Mouse (Mus musculus): ENCODE measurements around the gene Hist1h2bq. TPM values are rescaled to one million over a fixed set of nuclear protein-coding genes. Genes with fewer than 3 reads are reported as not detected.

Gene Hist1h2bq
- 5.8 and 8.5 TPM in 2 replicates for polyA plus RNA-seq (2012; ENCODE audit: low replicate concordance)

GRCm38 (mm10) chr13:21810073-21810472, at the start of gene Hist1h2bq, which contains the start of gene Hist1h2ao:
Gene Hist1h2bq, minus strand, starts transcription at chr13:21810197.
Gene Hist1h2ao, plus strand, starts transcription at chr13:21810465.

GRCm38 (mm10) chr13:21833461-21833860, 23.5 kb upstream of the Hist1h2bq start, which contains the start of the genes Hist1h2ap and Hist1h2br:
Gene Hist1h2ap, minus strand, starts transcription at chr13:21833507.
Gene Hist1h2br, plus strand, starts transcription at chr13:21833743.

GRCm38 (mm10) chr13:21831418-21832394, 21.7 kb upstream of the Hist1h2bq start, which contains the start of gene Hist1h4n:
Gene Hist1h4n, minus strand, starts transcription at chr13:21832196.

GRCm38 (mm10) chr13:21811539-21811938, 1.5 kb upstream of the Hist1h2bq start, which contains the start of gene Hist1h4m:
Gene Hist1h4m, plus strand, starts transcription at chr13:21811746.

DNA sequence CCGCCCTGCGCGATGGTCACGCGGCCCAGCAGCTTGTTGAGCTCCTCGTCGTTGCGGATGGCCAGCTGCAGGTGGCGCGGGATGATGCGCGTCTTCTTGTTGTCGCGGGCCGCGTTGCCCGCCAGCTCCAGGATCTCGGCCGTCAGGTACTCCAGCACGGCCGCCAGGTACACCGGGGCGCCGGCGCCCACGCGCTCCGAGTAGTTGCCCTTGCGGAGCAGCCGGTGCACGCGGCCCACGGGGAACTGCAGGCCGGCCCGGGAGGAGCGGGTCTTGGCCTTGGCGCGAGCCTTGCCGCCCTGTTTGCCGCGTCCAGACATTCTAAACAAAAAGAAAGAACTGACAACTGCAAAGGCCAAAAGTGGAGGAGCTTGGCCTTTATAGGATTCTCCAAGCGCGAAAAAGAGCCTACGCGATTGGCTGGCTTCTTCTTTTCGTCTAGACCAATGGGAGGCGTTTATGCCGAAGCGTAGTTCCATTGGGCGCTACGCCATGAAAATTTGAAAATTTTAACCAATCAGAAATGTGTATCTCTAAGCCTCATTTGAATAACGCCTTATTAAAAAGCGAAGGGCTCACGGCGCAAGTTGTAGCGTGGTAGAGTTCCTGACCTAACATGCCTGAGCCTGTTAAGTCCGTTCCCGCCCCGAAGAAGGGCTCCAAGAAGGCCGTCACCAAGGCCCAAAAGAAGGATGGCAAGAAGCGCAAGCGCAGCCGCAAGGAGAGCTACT, 22.9 kb downstream of the Hist1h2bq start, which contains the start of the genes Hist1h2an and Hist1h2bp:
Hist1h2an (minus strand) TSS at position 320 of the 731 bp plus-strand sequence.
Hist1h2bp (plus strand) TSS at position 563 of the 731 bp plus-strand sequence.

DNA sequence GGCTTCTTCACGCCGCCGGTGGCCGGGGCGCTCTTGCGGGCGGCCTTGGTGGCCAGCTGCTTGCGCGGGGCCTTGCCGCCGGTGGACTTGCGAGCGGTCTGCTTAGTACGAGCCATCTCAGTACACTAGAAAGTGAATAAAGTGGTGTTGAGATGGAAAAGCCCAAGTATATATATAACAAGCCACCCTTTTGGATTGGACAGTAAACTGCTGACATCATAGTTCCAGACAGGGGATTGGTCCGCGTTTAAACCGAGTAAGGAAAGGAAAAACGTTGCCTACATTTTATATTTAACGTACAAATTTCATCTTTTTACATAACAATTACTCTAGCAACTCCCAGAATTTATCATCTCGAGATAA, 26.8 kb downstream of the Hist1h2bq start, which contains the start of gene Hist1h3i:
Hist1h3i (minus strand) TSS at position 116 of the 363 bp plus-strand sequence.

DNA sequence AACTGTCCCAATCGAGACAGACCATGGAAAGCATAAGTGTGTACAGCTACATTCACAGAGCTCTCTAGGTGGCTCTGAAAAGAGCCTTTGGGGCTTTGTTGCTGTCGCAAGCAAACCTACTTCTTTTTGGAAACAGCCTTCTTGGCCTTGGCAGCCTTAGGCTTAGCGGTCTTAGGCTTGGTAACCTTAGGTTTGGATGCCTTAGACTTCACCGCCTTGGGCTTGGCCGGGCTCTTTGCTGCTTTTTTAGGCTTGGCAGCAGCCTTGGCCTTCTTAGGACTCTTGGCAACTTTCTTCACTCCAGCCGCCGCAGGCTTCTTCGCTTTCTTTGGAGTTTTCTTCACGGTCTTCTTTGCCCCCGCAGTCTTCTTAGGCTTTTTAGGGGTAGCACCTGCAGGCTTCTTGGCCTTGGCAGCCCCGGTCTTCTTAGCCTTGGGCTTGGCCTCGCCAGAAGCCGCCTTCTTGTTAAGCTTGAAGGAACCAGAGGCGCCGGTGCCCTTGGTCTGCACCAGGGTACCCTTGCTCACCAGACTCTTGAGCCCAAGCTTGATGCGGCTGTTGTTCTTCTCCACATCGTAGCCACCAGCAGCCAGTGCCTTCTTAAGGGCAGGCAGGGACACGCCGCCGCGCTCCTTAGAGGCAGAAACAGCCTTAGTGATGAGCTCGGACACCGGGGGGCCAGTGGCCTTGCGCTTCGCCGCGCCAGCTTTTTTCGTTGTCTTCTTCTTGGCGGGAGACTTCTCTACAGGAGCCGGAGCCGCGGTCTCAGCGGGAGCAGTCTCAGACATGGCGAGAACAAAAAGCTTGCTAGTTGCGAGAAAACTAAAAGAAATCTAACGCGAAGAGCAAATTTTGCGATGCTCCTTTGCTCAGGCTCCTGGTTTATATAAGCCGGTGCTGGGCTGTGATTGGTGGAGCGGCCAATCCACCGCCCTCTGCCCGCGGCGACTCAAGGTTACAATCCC, 29.9 kb downstream of the Hist1h2bq start, which contains the start of gene Hist1h1b:
Hist1h1b (minus strand) TSS at position 859 of the 965 bp plus-strand sequence.

Other genes with a start within 250 kb of the Hist1h2bq start
- not detected in 2 replicates for gene Olfr1364, start 228.4 kb downstream of the Hist1h2bq start, polyA plus RNA-seq (2012; ENCODE audit: low replicate concordance)
- gene Olfr1362, start 196.2 kb downstream of the Hist1h2bq start, polyA plus RNA-seq (2012; ENCODE audit: low replicate concordance), result not detected in 2 replicates
- not detected in 2 replicates for gene Olfr11, start 167.7 kb downstream of the Hist1h2bq start, polyA plus RNA-seq (2012; ENCODE audit: low replicate concordance)
- gene Olfr1361, start 146.8 kb downstream of the Hist1h2bq start, polyA plus RNA-seq (2012; ENCODE audit: low replicate concordance), result not detected in 2 replicates
- gene Olfr1360, start 132.8 kb downstream of the Hist1h2bq start, polyA plus RNA-seq (2012; ENCODE audit: low replicate concordance), result not detected in 2 replicates
- gene Olfr1359, start 112.1 kb downstream of the Hist1h2bq start, polyA plus RNA-seq (2012; ENCODE audit: low replicate concordance), result not detected in 2 replicates
- 2.0 TPM in 1 of 2 replicates, not detected in the other for gene Hist1h2bl, start 94.1 kb downstream of the Hist1h2bq start, polyA plus RNA-seq (2012; ENCODE audit: low replicate concordance)
- gene Hist1h2ai, start 93.8 kb downstream of the Hist1h2bq start, polyA plus RNA-seq (2012; ENCODE audit: low replicate concordance), result 11.2 and 13.3 TPM in 2 replicates
- 20.5 and 29.9 TPM in 2 replicates for gene Hist1h3h, start 92.5 kb downstream of the Hist1h2bq start, polyA plus RNA-seq (2012; ENCODE audit: low replicate concordance)
- gene Hist1h2bm, start 88.2 kb downstream of the Hist1h2bq start, polyA plus RNA-seq (2012; ENCODE audit: low replicate concordance), result 0.85 and 0.91 TPM in 2 replicates
- gene Hist1h4j, start 75.1 kb downstream of the Hist1h2bq start, polyA plus RNA-seq (2012; ENCODE audit: low replicate concordance), result 0.72 and 1.6 TPM in 2 replicates
- 10.5 and 30.0 TPM in 2 replicates for gene Hist1h4k, start 59.7 kb downstream of the Hist1h2bq start, polyA plus RNA-seq (2012; ENCODE audit: low replicate concordance)
- 17.5 and 23.9 TPM in 2 replicates for gene Hist1h2ak, start 56.4 kb downstream of the Hist1h2bq start, polyA plus RNA-seq (2012; ENCODE audit: low replicate concordance)
- 0.92 TPM in 1 of 2 replicates, not detected in the other for gene Hist1h2bn, start 56.1 kb downstream of the Hist1h2bq start, polyA plus RNA-seq (2012; ENCODE audit: low replicate concordance)
- gene Hist1h1b, start 29.6 kb downstream of the Hist1h2bq start, polyA plus RNA-seq (2012; ENCODE audit: low replicate concordance), result 4.1 TPM in 1 of 2 replicates, not detected in the other
- gene Hist1h3i, start 26.8 kb downstream of the Hist1h2bq start, polyA plus RNA-seq (2012; ENCODE audit: low replicate concordance), result 6.5 and 18.1 TPM in 2 replicates
- 15.3 and 16.1 TPM in 2 replicates for gene Hist1h2an, start 23.0 kb downstream of the Hist1h2bq start, polyA plus RNA-seq (2012; ENCODE audit: low replicate concordance)
- gene Hist1h2bp, start 22.7 kb downstream of the Hist1h2bq start, polyA plus RNA-seq (2012; ENCODE audit: low replicate concordance), result 0.47 and 2.4 TPM in 2 replicates
- 1,820 and 2,295 TPM in 2 replicates for gene Hist1h2ao, start 268 bp upstream of the Hist1h2bq start, polyA plus RNA-seq (2012; ENCODE audit: low replicate concordance)
- gene Hist1h4m, start 1.5 kb upstream of the Hist1h2bq start, polyA plus RNA-seq (2012; ENCODE audit: low replicate concordance), result 19.5 and 44.0 TPM in 2 replicates
- 19.6 and 28.2 TPM in 2 replicates for gene Hist1h4n, start 22.0 kb upstream of the Hist1h2bq start, polyA plus RNA-seq (2012; ENCODE audit: low replicate concordance)
- 1,183 and 6,694 TPM in 2 replicates for gene Hist1h2ap, start 23.3 kb upstream of the Hist1h2bq start, polyA plus RNA-seq (2012; ENCODE audit: low replicate concordance)
- gene Hist1h2br, start 23.5 kb upstream of the Hist1h2bq start, polyA plus RNA-seq (2012; ENCODE audit: low replicate concordance), result 5.3 and 9.4 TPM in 2 replicates
- gene Zfp184, start 134.9 kb upstream of the Hist1h2bq start, polyA plus RNA-seq (2012; ENCODE audit: low replicate concordance), result 0.08 and 0.25 TPM in 2 replicates
- not detected in 2 replicates for gene Pom121l2, start 171.0 kb upstream of the Hist1h2bq start, polyA plus RNA-seq (2012; ENCODE audit: low replicate concordance)
- 0.55 and 1.3 TPM in 2 replicates for gene Prss16, start 199.5 kb upstream of the Hist1h2bq start, polyA plus RNA-seq (2012; ENCODE audit: low replicate concordance)
- 0.54 and 2.4 TPM in 2 replicates for gene Hist1h2ah, start 225.4 kb upstream of the Hist1h2bq start, polyA plus RNA-seq (2012; ENCODE audit: low replicate concordance)
- gene Hist1h2bk, start 225.7 kb upstream of the Hist1h2bq start, polyA plus RNA-seq (2012; ENCODE audit: low replicate concordance), result 2.3 and 6.0 TPM in 2 replicates
- 17.4 and 21.6 TPM in 2 replicates for gene Hist1h4i, start 231.2 kb upstream of the Hist1h2bq start, polyA plus RNA-seq (2012; ENCODE audit: low replicate concordance)
- 5.8 and 8.8 TPM in 2 replicates for gene Hist1h2ag, start 232.7 kb upstream of the Hist1h2bq start, polyA plus RNA-seq (2012; ENCODE audit: low replicate concordance)
- 4.1 and 4.8 TPM in 2 replicates for gene Hist1h2bj, start 233.0 kb upstream of the Hist1h2bq start, polyA plus RNA-seq (2012; ENCODE audit: low replicate concordance)

Measured in hematopoietic multipotent progenitor cell, adult 10-12 weeks (in vitro differentiated cells).